Mouse (Mus musculus) forebrain, embryonic 14.5 days (tissue): ENCODE data around the gene Gm45713. TPM values are rescaled to one million over a fixed set of nuclear protein-coding genes. Genes with fewer than 3 reads are reported as not detected.
A peak's percentile ranks its signal among the peaks of the same experiment; 100 is the strongest.

Experiments
- ATAC-seq: fragments of 200-750 bp; cut with Nextera tagmentation; 2 replicates; pipeline ENCODE4 v1.8.0; 2017; ENCODE audit warnings: mild to moderate bottlenecking, moderate library complexity
- DNase-seq: peaks from one replicate; pipeline ENCODE4 v3.0.0-alpha.2; 2015; ENCODE audit warnings: low spot score
- H3K27ac ChIP-seq: fragments of 300-500 bp; sonication (generic); 2 replicates; pipeline ENCODE4 v1.5.1; 2014; ENCODE audit warnings: low read depth, mild to moderate bottlenecking, control low read depth, low read length, moderate library complexity
- H3K27me3 ChIP-seq: fragments of 300-500 bp; sonication (generic); replicated peaks from 2 replicates; pipeline ENCODE4 v1.6.1; 2014; ENCODE audit warnings: low read length, control low read depth, mixed read lengths; ENCODE audit not compliant: control insufficient read depth, insufficient read depth
- H3K36me3 ChIP-seq: fragments of 300-500 bp; sonication (generic); 2 replicates; pipeline ENCODE4 v1.6.1; 2014; ENCODE audit warnings: low read length, control low read depth; ENCODE audit not compliant: control insufficient read depth, insufficient read depth
- H3K4me1 ChIP-seq: fragments of 300-500 bp; sonication (generic); 2 replicates; pipeline ENCODE4 v1.6.1; 2014; ENCODE audit warnings: antibody characterized with exemption, low read length, control low read depth; ENCODE audit not compliant: control insufficient read depth, insufficient read depth
- H3K4me2 ChIP-seq: fragments of 300-500 bp; sonication (generic); 2 replicates; pipeline ENCODE4 v1.6.1; 2014; ENCODE audit warnings: mild to moderate bottlenecking, control low read depth, low read length
- H3K4me3 ChIP-seq: fragments of 300-500 bp; sonication (generic); 2 replicates; pipeline ENCODE4 v1.5.1; 2014; ENCODE audit warnings: low read depth, low read length, control low read depth
- H3K9ac ChIP-seq: fragments of 300-500 bp; sonication (generic); 2 replicates; pipeline ENCODE4 v1.6.1; 2014; ENCODE audit warnings: mild to moderate bottlenecking, low read length, control low read depth, moderate library complexity
- H3K9me3 ChIP-seq: fragments of 300-500 bp; sonication (generic); replicated peaks from 2 replicates; pipeline ENCODE4 v1.6.1; 2016; ENCODE audit warnings: low read length, control low read depth, mixed read lengths; ENCODE audit not compliant: control insufficient read depth
- WGBS: fragments of 180-500 bp; shearing (Covaris S2); extraction: QIAGEN DNeasy Blood & Tissue Kit; methylation state at CpG from one replicate; pipeline ENCODE4 v1.1.7; 2014; 5-methylcytosine and 5-hydroxymethylcytosine counted together
- polyA plus RNA-seq: library from polyadenylated mRNA; unstranded; fragments of >200 nt; fragmentation: Nextera tagmentation; extraction: Ambion mirVana; gene quantifications from 2 replicates; pipeline ENCODE4 v1.2.1, GENCODE M21; 2014

Gene Gm45713
- polyA plus RNA-seq, 1 experiment from 2014 or later = 0.22 TPM

- DNase-seq = no peak
- Histone ChIP-seq H3K4me3 (no peak overlapping the region), H3K4me1 (no peaks in the 10 kb centered on the region), H3K27me3 (no peaks in the 10 kb centered on the region), H3K36me3 (peaks cover 27% of the 10 kb centered on the region), H3K27ac (no peak overlapping the region), H3K4me2 (no peak overlapping the region), H3K9ac (no peak overlapping the region), H3K9me3 (no peaks in the 10 kb centered on the region)
- no peak for ATAC-seq
- 90% methylated on average over 22 of the region's 22 CpGs for WGBS
Observed at GRCm38 (mm10) chr7:45083300-45083890, 52.6 kb downstream of the Gm45713 start.

- ATAC-seq (no peak), DNase-seq (peak; percentile 24)
- H3K4me1 ChIP-seq = no peaks in the 10 kb centered on the region
- peaks cover 27% of the 10 kb centered on the region for H3K36me3 ChIP-seq
- H3K9ac ChIP-seq = no peak overlapping the region
- no peak overlapping the region for H3K27ac ChIP-seq
- H3K4me2 ChIP-seq = no peak overlapping the region
- WGBS = 79% methylated on average over 25 of the region's 25 CpGs
- no peak overlapping the region for H3K4me3 ChIP-seq
- H3K27me3 ChIP-seq = no peaks in the 10 kb centered on the region
- no peaks in the 10 kb centered on the region for H3K9me3 ChIP-seq
Observed at GRCm38 (mm10) chr7:45082401-45083299, 53.4 kb downstream of the Gm45713 start.

GRCm38 (mm10) chr7:45081016-45081415, 55.0 kb downstream of the Gm45713 start:
- H3K36me3 ChIP-seq = peaks cover 33% of the 10 kb centered on the region
- H3K9me3 ChIP-seq = no peaks in the 10 kb centered on the region
- no peak for DNase-seq
- H3K27ac ChIP-seq = no peak overlapping the region
- no peak overlapping the region for H3K4me3 ChIP-seq
- H3K4me1 ChIP-seq = no peaks in the 10 kb centered on the region
- H3K4me2 ChIP-seq = no peak overlapping the region
- H3K9ac ChIP-seq = no peak overlapping the region
- WGBS = 43% methylated on average over 5 of the region's 5 CpGs
- no peak for ATAC-seq
- no peaks in the 10 kb centered on the region for H3K27me3 ChIP-seq

- Histone ChIP-seq H3K9ac (no peak overlapping the region), H3K9me3 (no peaks in the 10 kb centered on the region), H3K27ac (no peak overlapping the region), H3K27me3 (no peaks in the 10 kb centered on the region), H3K36me3 (peaks cover 38% of the 10 kb centered on the region), H3K4me2 (no peak overlapping the region), H3K4me1 (no peaks in the 10 kb centered on the region), H3K4me3 (no peak overlapping the region)
- DNase-seq (peak; percentile 92), ATAC-seq (peak; percentile 73)
- 2% methylated on average over 10 of the region's 10 CpGs for WGBS
Observed at GRCm38 (mm10) chr7:45079856-45080255, 56.2 kb downstream of the Gm45713 start.

GRCm38 (mm10) chr7:45078513-45078912, 57.5 kb downstream of the Gm45713 start:
- WGBS = 44% methylated on average over 9 of the region's 9 CpGs
- H3K4me2 ChIP-seq = no peak overlapping the region
- no peak overlapping the region for H3K4me3 ChIP-seq
- H3K36me3 ChIP-seq = peaks cover 39% of the 10 kb centered on the region
- DNase-seq (peak; percentile 77), ATAC-seq (no peak)
- H3K27me3 ChIP-seq = no peaks in the 10 kb centered on the region
- H3K27ac ChIP-seq = no peak overlapping the region
- no peaks in the 10 kb centered on the region for H3K4me1 ChIP-seq
- no peak overlapping the region for H3K9ac ChIP-seq
- no peaks in the 10 kb centered on the region for H3K9me3 ChIP-seq

GRCm38 (mm10) chr7:45077829-45078228, 58.2 kb downstream of the Gm45713 start:
- 90% methylated on average over 2 of the region's 2 CpGs for WGBS
- no peak for DNase-seq
- H3K9ac ChIP-seq = no peak overlapping the region
- no peaks in the 10 kb centered on the region for H3K9me3 ChIP-seq
- H3K27me3 ChIP-seq = no peaks in the 10 kb centered on the region
- ATAC-seq = no peak
- no peak overlapping the region for H3K4me3 ChIP-seq
- no peak overlapping the region for H3K4me2 ChIP-seq
- no peak overlapping the region for H3K27ac ChIP-seq
- H3K4me1 ChIP-seq = no peaks in the 10 kb centered on the region
- H3K36me3 ChIP-seq = peaks cover 34% of the 10 kb centered on the region

GRCm38 (mm10) chr7:45077322-45077721, 58.7 kb downstream of the Gm45713 start:
- H3K4me2 ChIP-seq = no peak overlapping the region
- WGBS = 90% methylated on average over 14 of the region's 14 CpGs
- H3K4me3 ChIP-seq = no peak overlapping the region
- H3K4me1 ChIP-seq = no peaks in the 10 kb centered on the region
- H3K9ac ChIP-seq = no peak overlapping the region
- DNase-seq = no peak
- no peaks in the 10 kb centered on the region for H3K9me3 ChIP-seq
- H3K27ac ChIP-seq = no peak overlapping the region
- ATAC-seq = no peak
- H3K27me3 ChIP-seq = no peaks in the 10 kb centered on the region
- H3K36me3 ChIP-seq = peaks cover 34% of the 10 kb centered on the region

GRCm38 (mm10) chr7:45076501-45076900, 59.5 kb downstream of the Gm45713 start:
- Histone ChIP-seq H3K4me2 (no peak overlapping the region), H3K36me3 (peaks cover 34% of the 10 kb centered on the region), H3K9me3 (no peaks in the 10 kb centered on the region), H3K9ac (no peak overlapping the region), H3K27ac (no peak overlapping the region), H3K4me3 (no peak overlapping the region), H3K4me1 (no peaks in the 10 kb centered on the region), H3K27me3 (no peaks in the 10 kb centered on the region)
- 91% methylated on average over 30 of the region's 30 CpGs for WGBS
- ATAC-seq = no peak
- DNase-seq = no peak
